Comparison of ENCODE assay signal across 22 mouse cellular contexts in genomic region chr1:193457908-193458307, GRCm38 (mm10).
DNase-seq lines count a peak whose midpoint lies in the region; ATAC-seq and TF ChIP-seq lines count a peak whose summit lies in the region.
"Had no signal": no experiment of that assay in that cellular context is flagged by ENCODE, and none has a peak within 500 bp of the region (broad histone marks: within the 10 kb centered on the region; RNA-seq: fewer than 3 reads in every experiment).

No protein-coding gene starts in this region.

- no peak overlapping the region for H3K9ac ChIP-seq in lung, embryonic 16.5 days (ENCODE audit: low read length)
- no peak overlapping the region for H3K9ac ChIP-seq in forebrain, embryonic 16.5 days (replicated peaks; ENCODE audit: low read depth, low read length)
- H3K9ac ChIP-seq: embryonic facial prominence, embryonic 12.5 days; embryonic facial prominence, embryonic 15.5 days; heart, embryonic 12.5 days; heart, embryonic 15.5 days; hindbrain, embryonic 14.5 days had no signal

- H3K4me1 ChIP-seq in lung, embryonic 16.5 days (replicated peaks; ENCODE audit: control insufficient read depth, insufficient read depth, low read length): peaks cover 17% of the 10 kb centered on the region
- no peaks in the 10 kb centered on the region for H3K4me1 ChIP-seq in lung, adult 2 months (ENCODE audit: control insufficient read depth, insufficient read depth, low read length)
- H3K4me1 ChIP-seq in forebrain, embryonic 16.5 days (replicated peaks; ENCODE audit: control insufficient read depth, insufficient read depth, low read length): no peaks in the 10 kb centered on the region; the same call in 1 of the 2 replicates
- H3K4me1 ChIP-seq: embryonic facial prominence, embryonic 12.5 days had no signal

- H3K36me3 ChIP-seq in lung, embryonic 16.5 days (ENCODE audit: control insufficient read depth, insufficient read depth, low read length): no peaks in the 10 kb centered on the region
- H3K36me3 ChIP-seq in forebrain, embryonic 16.5 days (ENCODE audit: control insufficient read depth, insufficient read depth): no peaks in the 10 kb centered on the region
- H3K36me3 ChIP-seq: embryonic facial prominence, embryonic 12.5 days; embryonic facial prominence, embryonic 15.5 days; heart, embryonic 12.5 days; heart, embryonic 15.5 days had no signal

- WGBS in lung, embryonic 16.5 days: 49% methylated on average over 2 of the region's 2 CpGs
- 81% methylated on average over 2 of the region's 2 CpGs for WGBS in lung, adult 2 months
- 66% methylated on average over 2 of the region's 2 CpGs for WGBS in forebrain, embryonic 16.5 days

- peak; percentile 32 for DNase-seq in left cerebral cortex, postnatal 4 days
- no peak for DNase-seq in left cerebral cortex, adult 18-20 months (ENCODE audit: low spot score in 2 of 2)
- DNase-seq in lung, adult 2 months: no peak
- DNase-seq in lung, postnatal 10 days: peak; percentile 64
- DNase-seq in lung, postnatal 14 days: peak; percentile 32
- DNase-seq: adrenal gland, adult 8-10 months; adrenal gland, postnatal 25 days; cerebellum, adult 18-20 months; cerebellum, adult 9-10 months; gastrocnemius, postnatal 25 days; heart, adult 18-20 months; heart, postnatal 10 days; heart, postnatal 36 days had no signal

- no peak for TF ChIP-seq CTCF in lung, adult 2 months (IDR thresholded peaks at IDR 0.05; ENCODE audit: insufficient read depth, low read length)

- peak; percentile 84 for ATAC-seq in lung, embryonic 16.5 days (ENCODE audit: low read depth)
- no peak for ATAC-seq in forebrain, embryonic 16.5 days
- ATAC-seq: CD4-positive, CD25-positive, alpha-beta regulatory T cell, adult 4 months; forebrain, embryonic 14.5 days had no signal

- no peak overlapping the region for H3K4me2 ChIP-seq in lung, embryonic 16.5 days (ENCODE audit: low read depth, low read length)
- H3K4me2 ChIP-seq in forebrain, embryonic 16.5 days (ENCODE audit: low read length): no peak overlapping the region
- H3K4me2 ChIP-seq: embryonic facial prominence, embryonic 12.5 days; embryonic facial prominence, embryonic 15.5 days; heart, embryonic 12.5 days; heart, embryonic 15.5 days; hindbrain, embryonic 14.5 days had no signal

- no peak for TF ChIP-seq POLR2A in lung, adult 2 months (IDR thresholded peaks at IDR 0.05; ENCODE audit: borderline replicate concordance, extremely low read depth, low read depth, low read length)

- H3K4me3 ChIP-seq in lung, embryonic 16.5 days (ENCODE audit: low read length): no peak overlapping the region
- H3K4me3 ChIP-seq in lung, adult 2 months (replicated peaks; ENCODE audit: extremely low read depth, low read depth, low read length): no peak overlapping the region
- H3K4me3 ChIP-seq in forebrain, embryonic 16.5 days (replicated peaks; ENCODE audit: low read length): no peak overlapping the region
- H3K4me3 ChIP-seq: embryonic facial prominence, embryonic 12.5 days; embryonic facial prominence, embryonic 15.5 days; heart, embryonic 12.5 days; heart, embryonic 15.5 days had no signal

- peak overlapping the region; percentile 78 for H3K27ac ChIP-seq in lung, embryonic 16.5 days (ENCODE audit: low read length)
- no peak overlapping the region for H3K27ac ChIP-seq in forebrain, embryonic 16.5 days (ENCODE audit: low read length)
- H3K27ac ChIP-seq: embryonic facial prominence, embryonic 12.5 days; embryonic facial prominence, embryonic 15.5 days; heart, embryonic 15.5 days; hindbrain, embryonic 14.5 days had no signal

- intact Hi-C loops in left cerebral cortex, postnatal 4 days (cut with DNase I): no loop called here

- no peaks in the 10 kb centered on the region for H3K9me3 ChIP-seq in lung, embryonic 16.5 days (ENCODE audit: control insufficient read depth, low read length)
- no peaks in the 10 kb centered on the region for H3K9me3 ChIP-seq in forebrain, embryonic 16.5 days (ENCODE audit: control insufficient read depth, low read length)
- H3K9me3 ChIP-seq: embryonic facial prominence, embryonic 12.5 days; embryonic facial prominence, embryonic 15.5 days; heart, embryonic 12.5 days; heart, embryonic 15.5 days had no signal

- no peaks in the 10 kb centered on the region for H3K27me3 ChIP-seq in lung, embryonic 16.5 days (ENCODE audit: control insufficient read depth, insufficient read depth, low read depth, low read length)
- H3K27me3 ChIP-seq in forebrain, embryonic 16.5 days (replicated peaks; ENCODE audit: control insufficient read depth, insufficient read depth, low read length): no peaks in the 10 kb centered on the region
- H3K27me3 ChIP-seq: embryonic facial prominence, embryonic 12.5 days; embryonic facial prominence, embryonic 15.5 days; heart, embryonic 12.5 days; heart, embryonic 15.5 days had no signal

Comparison
In these comparisons a context has a peak if more than half of its experiments do, and no peak if none do; other contexts are left out.
1. DNase-seq: peak in left cerebral cortex, postnatal 4 days (single experiment), lung, postnatal 10 days (single experiment) and lung, postnatal 14 days (single experiment); none in left cerebral cortex, adult 18-20 months (0 of 2) and lung, adult 2 months (single experiment).